Mouse (Mus musculus) embryo, embryonic 10.5 days (tissue): ENCODE data around the gene Atp5d.

Experiments used
- DNase-seq: peaks from one replicate; pipeline ENCODE4 v3.0.0-alpha.2; 2015; ENCODE audit warnings: low spot score

Gene Atp5d

GRCm38 (mm10) chr10:80167460-80168037 is 29.1 kb downstream of the Atp5d start:
- peak; percentile 100 for DNase-seq

GRCm38 (mm10) chr10:80168038-80168661 is 29.7 kb downstream of the Atp5d start:
- peak; percentile 95 for DNase-seq

DNA sequence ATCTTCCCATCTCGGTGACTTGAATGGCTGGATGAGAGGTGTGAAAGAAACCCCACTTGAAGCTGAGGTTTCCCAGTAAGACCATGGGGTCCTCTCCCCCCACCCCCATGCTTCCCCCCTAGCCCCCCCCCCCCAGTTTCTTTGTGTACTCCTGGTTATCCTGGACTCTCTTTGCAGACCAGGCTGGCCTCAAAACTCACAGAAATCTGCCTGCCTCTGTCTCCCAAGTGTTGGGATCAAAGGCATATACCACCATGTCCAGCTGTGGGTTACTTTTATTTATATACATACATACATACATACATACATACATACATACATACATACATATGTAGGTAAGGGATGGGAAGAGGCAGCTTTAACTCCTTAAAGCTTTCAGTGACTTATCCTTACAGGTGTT is 30.6 kb downstream of the Atp5d start:
- DNase-seq = no peak

DNA sequence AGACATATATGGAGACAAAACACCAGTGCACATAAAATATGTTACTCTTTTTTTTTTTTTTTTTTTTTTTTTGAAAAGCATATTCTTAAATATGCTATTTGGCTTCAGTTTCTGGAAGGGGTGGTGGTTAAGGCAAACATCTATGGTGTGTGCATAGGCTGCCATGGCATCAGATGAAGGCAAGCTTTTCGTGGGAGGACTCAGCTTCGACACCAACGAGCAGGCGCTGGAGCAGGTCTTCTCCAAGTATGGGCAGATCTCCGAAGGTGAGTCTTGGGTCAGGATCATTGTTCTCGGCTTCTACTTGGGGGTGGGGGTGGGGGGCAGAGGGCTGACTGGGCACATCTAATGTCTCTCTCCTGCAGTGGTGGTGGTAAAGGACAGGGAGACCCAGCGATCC is 31.2 kb downstream of the Atp5d start:
- no peak for DNase-seq

GRCm38 (mm10) chr10:80170052-80170451 is 31.6 kb downstream of the Atp5d start:
- no peak for DNase-seq

- DNase-seq = no peak
Measured at GRCm38 (mm10) chr10:80170601-80171021, 32.2 kb downstream of the Atp5d start.

DNA sequence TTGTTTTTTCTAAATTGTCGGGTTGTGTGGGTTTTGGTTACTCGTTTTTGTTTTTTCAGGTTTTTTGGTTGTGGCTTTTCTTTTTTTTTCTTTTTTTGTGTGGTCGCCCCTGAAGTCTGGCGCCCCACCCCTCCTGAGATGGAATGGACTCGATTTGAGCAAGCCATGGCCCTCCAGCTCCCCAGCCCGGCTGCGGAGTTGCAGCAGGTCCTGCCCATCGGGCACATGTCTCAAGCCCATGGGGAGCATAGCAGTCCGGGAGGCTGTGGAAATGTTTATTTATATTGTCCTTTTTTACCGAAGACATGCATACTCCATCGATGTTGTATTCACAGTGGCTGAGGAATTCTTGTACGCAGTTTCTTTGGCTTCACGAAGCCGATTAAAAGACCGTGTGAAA is 32.8 kb downstream of the Atp5d start:
- no peak for DNase-seq

DNA sequence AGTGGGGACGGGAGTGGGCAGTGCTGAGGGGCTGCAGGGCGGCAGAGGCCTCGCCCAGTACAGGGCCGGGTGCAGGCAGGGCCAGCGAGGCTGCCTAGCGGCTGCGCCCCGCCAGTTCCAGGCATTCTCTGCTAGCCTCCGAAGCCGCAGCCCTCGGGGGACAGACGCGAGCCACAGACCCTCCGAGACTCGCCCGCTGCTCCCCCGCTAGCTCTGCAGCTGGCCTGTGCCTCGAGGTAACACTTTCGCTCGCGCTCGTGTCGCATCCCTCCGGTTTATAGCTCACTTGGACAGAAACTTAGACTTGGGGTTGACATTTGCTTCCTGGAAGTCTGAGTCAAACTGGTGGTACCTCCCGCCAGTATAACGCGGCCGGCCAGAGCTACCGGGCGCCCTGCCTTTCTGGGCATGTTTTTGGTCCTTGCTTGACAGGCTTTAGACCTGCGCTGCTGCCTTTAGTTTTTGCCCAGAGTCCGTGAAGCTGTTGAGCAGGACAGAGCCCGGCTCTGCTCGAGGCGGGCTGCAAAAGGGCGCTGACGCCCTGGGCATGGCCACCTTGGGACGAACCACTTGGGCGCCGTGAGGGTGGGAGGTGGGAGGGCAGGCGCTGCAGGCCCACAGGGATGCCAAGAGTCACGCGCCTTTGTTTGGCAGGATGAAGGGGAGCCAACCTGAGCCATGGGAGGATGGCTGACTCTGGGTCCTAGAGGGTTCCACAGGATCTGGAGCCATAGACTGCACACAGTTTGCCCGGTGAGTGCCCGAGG is 33.5 kb downstream of the Atp5d start:
- DNase-seq = no peak

DNA sequence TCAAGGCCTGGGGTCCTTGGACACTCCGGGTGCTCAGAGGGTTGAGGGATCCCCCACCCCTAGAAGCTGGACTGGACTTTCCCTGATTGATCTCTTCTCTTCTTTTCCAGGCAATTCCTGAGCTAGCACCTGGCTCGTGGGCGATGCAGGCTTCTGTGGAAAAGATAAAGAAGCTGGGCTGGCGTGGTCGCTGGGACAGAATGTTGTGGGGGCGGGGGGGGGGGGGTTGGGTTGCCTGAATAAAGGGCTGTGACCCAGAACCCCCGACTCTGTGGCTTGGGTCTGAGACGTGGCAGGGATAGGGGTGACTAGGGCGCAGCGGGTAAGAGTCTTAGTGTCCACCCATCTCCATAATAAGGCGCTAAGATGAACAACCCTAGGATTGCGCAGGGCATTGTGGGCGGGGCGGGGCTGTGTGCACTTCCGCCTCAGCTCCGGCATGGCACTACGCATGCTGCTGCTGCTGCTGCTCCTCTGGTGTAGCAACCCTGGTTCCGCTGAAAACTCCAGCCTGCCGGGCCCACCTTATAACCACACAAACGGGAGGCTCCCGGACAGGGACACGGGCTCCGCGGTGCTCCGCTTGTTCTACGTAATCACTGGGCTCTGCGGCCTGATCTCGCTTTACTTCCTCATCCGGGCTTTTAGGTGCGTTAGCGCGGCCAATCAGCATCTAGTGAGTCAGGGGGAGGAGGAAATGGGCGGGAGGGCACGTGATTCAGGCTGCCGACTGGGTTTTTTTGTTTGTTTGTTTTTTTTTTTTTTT is 34.3 kb downstream of the Atp5d start, which contains the start of gene 1600002K03Rik:
Gene 1600002K03Rik, plus strand, starts transcription at position 418 of the 766 bp plus-strand sequence.
- peak; percentile 95 for DNase-seq

GRCm38 (mm10) chr10:80173358-80173757 is 34.9 kb downstream of the Atp5d start:
- DNase-seq = no peak

- no peak for DNase-seq
Measured at GRCm38 (mm10) chr10:80173955-80174640, 35.7 kb downstream of the Atp5d start.

DNA sequence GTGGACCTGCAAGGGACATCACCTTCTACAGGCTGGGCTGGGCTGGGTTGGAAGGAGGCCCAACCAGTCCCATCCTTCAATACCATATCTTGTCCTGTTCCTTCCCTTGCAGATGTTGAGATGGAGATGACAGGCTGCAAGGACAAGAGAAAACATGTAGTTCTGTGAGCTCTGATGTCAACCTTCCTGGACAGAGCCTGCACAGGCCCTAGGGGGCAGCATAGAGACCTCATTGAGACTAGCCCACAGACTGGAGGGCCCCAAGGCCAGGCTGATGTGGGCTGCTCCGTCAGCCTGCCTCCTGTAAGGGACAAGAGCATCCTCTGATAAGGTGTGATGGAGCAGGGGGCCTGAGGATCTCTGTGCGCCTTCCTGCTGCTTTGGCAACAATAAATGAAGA is 36.3 kb downstream of the Atp5d start:
- DNase-seq = peak; percentile 78

DNA sequence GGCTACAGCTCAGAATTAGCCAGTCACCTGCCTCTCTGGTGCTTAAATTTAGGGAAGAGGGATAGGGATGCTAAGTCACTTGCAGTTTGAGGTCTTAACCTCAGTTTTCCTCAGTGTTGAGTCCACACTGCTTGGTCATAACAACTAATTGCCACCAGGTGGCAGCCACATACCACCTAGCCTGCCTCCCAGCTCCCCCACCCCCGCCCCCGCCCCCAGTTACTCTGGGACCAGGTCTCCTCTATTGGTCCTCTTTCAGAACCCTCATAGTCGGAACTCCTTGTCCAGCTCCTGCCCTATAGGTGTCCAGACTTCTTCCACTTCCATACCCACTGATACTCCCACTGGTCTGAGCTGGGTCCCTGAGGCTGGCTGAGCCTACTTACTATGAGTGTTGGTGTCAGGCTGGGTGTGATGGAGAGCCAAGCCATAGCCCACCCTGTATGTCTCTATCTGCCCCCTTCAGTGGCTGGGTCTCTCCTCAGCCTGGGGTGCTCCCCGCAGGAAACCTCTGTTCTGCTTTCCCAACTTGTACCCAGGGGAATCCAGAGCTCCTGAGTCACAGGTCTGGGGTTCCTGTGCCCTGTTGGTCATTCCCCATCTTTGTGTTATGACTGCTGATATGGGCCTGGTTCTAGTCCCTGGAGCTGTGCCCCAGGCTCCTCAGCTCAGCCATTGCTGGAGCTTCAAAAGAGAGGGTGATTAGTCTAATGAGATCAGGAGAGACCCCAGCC is 37.3 kb downstream of the Atp5d start:
- DNase-seq = peak; percentile 77

GRCm38 (mm10) chr10:80176270-80176834 is 37.9 kb downstream of the Atp5d start:
- DNase-seq = no peak

DNA sequence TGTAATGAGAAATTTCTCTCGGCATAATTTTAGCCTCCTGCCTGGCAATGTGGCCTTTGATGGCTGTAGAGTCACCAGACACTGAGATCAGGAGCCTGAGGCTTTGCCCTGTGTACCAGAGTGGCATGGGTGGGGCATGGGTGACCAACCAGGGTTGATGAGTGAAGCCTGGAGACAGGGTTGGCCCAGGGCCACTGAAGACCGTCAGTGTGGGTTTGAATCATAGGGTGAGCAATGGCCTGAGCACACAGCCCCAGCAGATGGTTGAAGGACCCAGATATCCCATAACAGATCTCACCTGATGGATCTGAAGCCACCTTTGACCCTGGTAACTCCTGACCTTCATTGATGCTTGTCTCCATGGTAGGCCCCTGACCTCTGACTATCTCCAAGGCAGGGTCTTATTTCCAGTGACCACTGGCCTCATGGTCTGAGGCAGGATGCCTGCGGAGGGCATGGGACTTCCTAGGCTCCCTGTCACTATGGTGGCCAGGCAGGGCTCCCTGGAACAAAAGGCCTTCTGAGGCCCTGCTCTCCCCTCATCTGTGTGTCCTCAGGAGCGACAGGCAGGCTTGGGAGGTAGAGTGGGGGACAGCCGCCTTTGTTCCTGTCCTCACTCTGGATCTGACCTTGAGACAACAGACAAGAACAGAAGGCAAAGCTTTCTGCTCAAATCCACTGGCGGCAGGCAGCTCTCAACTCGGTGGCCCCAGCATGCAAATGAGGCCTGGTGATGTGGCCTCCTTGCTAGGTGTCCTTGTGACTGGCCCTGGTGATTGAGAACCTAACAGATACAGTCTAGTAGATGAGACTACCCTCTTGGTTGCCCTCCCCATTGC is 39.2 kb downstream of the Atp5d start:
- DNase-seq = no peak

GRCm38 (mm10) chr10:80179068-80180051 is 40.9 kb downstream of the Atp5d start, which contains the start of gene Efna2:
Gene Efna2, plus strand, starts transcription at chr10:80179482.
- DNase-seq = peak; percentile 86

DNA sequence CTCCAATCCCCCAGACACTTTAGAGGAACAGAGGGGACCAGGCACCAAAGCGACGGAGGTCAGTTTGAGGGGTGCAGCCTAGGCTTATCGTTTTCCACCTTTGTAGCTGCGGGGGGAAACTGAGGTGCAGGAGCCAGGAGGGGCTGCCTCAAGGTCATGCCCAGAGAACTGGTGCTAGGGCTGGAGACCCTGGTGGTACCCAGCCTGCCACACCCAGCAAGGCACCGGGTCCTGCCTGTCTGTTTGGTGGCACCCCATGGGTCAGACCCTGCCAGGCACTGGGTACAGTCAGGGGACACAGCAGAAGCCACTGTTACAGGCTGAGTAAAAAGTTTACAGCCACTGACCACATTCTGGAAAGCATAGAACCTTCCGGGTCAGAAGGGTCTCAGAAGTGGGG is 41.9 kb downstream of the Atp5d start:
- no peak for DNase-seq

- no peak for DNase-seq
Measured at GRCm38 (mm10) chr10:80180823-80181222, 42.4 kb downstream of the Atp5d start.

DNA sequence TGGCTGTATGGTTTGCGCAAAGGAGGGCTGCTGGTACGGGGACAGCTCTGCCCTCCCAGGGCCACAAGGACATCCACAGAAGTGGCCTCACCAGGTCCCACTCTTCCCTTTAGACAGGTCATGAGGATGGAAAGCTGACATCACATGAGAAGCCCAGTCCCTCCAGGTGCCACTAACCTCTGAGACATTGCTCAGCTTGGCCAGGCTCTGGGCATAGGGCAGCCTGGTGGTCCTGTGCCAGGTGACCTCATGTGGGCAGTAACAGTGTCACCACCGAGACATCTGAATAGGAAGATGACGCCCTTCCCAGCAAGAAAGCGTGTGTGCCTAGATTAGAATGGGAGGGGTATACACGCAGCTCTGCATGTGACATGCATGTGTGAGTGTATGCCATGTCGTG is 44.1 kb downstream of the Atp5d start:
- no peak for DNase-seq
